Mouse (Mus musculus): ENCODE data around the gene Klc4. TPM values are rescaled to one million over a fixed set of nuclear protein-coding genes. Genes with fewer than 3 reads are reported as not detected.

The Klc4 gene
- polyA plus RNA-seq, 1 experiment = 62.8 TPM

DNA sequence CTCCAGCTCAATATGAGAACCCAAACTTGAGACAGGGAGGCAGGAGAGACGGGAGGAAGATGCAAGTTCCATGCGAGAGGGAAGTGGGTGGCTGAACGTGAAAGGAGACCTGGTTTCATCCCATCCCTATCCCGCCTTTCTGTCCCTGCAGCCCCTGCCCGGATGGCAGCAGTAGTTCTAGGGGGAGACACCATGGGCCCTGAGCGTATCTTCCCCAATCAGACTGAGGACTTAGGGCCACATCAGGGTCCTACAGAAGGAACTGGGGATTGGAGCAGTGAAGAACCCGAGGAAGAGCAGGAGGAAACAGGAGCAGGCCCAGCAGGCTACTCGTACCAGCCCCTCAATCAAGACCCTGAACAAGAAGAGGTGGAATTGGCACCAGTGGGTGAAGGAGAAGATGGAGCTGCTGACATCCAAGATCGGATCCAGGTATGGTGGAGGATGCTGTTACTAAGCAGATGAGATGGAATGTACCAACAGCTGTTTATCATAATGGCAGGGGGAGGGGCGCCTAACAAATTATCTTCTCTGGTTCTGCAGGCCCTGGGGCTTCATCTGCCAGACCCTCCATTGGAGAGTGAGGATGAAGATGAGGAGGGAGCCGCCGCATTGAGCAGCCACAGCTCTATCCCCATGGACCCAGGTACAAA lies 35.8 kb upstream of the Klc4 start:
- WGBS = 25% methylated on average over 12 of the region's 12 CpGs
- TF ChIP-seq CTCF (conservative IDR thresholded peaks at IDR 0.05; ENCODE audit: insufficient read depth, insufficient read length, low read depth, low read length) (no peak), POLR2A (IDR thresholded peaks at IDR 0.05; ENCODE audit: low read depth, low read length) (no peak)
- H3K27me3 ChIP-seq (replicated peaks; ENCODE audit: control insufficient read depth, insufficient read depth, low read length) = no peaks in the 10 kb centered on the region
- DNase-seq = no peak
- peaks cover 11% of the 10 kb centered on the region for H3K4me1 ChIP-seq (ENCODE audit: control insufficient read depth, insufficient read depth, low read length)
- H3K36me3 ChIP-seq (ENCODE audit: control insufficient read depth, insufficient read depth, low read length) = no peaks in the 10 kb centered on the region
- no peak overlapping the region for H3K27ac ChIP-seq (ENCODE audit: insufficient read depth, low read depth, low read length)
- H3K4me3 ChIP-seq (ENCODE audit: insufficient read depth, low read depth, low read length) = peak overlapping the region; percentile 68

DNA sequence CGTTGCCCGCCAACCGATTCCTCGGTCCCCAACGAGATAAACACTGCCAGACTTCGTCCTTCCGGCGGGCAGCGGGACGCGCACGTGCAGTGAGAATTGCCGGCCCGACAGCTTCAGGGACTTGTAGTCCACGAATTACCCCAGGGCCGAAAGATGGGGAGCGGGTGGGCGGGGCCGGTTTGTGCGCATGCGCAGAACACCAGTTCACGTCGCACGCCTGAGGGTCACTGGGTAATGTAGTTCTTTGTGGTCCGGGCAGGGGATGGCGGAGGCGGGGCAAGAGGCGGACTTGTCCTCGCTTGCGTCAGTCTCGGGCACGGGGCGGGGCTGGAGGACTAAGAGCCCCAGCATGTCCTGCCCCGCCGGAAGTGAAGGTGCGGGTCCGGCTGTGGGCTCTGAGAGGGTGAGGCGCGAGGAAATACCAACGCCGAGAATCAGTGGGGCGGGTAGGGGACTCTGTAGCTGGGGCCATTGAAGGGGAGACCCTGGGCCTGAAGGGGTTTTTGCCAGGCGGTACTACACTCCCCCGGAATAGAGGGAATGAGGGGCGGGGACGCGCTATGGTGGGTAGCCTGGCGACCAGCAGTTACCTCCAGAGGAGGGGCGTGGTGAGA lies 35.0 kb upstream of the Klc4 start, which contains the start of gene Klhdc3:
Gene Klhdc3, minus strand, starts transcription at position 155 of the 614 bp plus-strand sequence.
- peak within 1 kb of the TSS; percentile 79 for H3K4me3 ChIP-seq (ENCODE audit: insufficient read depth, low read depth, low read length)
- H3K4me1 ChIP-seq (ENCODE audit: control insufficient read depth, insufficient read depth, low read length) = peaks cover 11% of the 10 kb centered on the region
- H3K27ac ChIP-seq (ENCODE audit: insufficient read depth, low read depth, low read length) = peak within 1 kb of the TSS; percentile 65; the same call in 1 of the 2 replicates
- TF ChIP-seq POLR2A (IDR thresholded peaks at IDR 0.05; ENCODE audit: low read depth, low read length) (peak; percentile 19), CTCF (conservative IDR thresholded peaks at IDR 0.05; ENCODE audit: insufficient read depth, insufficient read length, low read depth, low read length) (no peak)
- no peaks in the 10 kb centered on the region for H3K27me3 ChIP-seq (replicated peaks; ENCODE audit: control insufficient read depth, insufficient read depth, low read length)
- no peaks in the 10 kb centered on the region; the same call in 1 of the 2 replicates for H3K36me3 ChIP-seq (ENCODE audit: control insufficient read depth, insufficient read depth, low read length)
- WGBS = under 1% methylated on average over 49 of the region's 49 CpGs
- peak; percentile 99 for DNase-seq

GRCm38 (mm10) chr17:46679843-46680759 lies 34.3 kb upstream of the Klc4 start:
- 1% methylated on average over 34 of the region's 34 CpGs for WGBS
- peaks cover 11% of the 10 kb centered on the region for H3K4me1 ChIP-seq (ENCODE audit: control insufficient read depth, insufficient read depth, low read length)
- H3K27ac ChIP-seq (ENCODE audit: insufficient read depth, low read depth, low read length) = peak overlapping the region; percentile 65; the same call in 1 of the 2 replicates
- H3K4me3 ChIP-seq (ENCODE audit: insufficient read depth, low read depth, low read length) = peak overlapping the region; percentile 79
- no peaks in the 10 kb centered on the region for H3K27me3 ChIP-seq (replicated peaks; ENCODE audit: control insufficient read depth, insufficient read depth, low read length)
- TF ChIP-seq POLR2A (IDR thresholded peaks at IDR 0.05; ENCODE audit: low read depth, low read length) (no peak), CTCF (conservative IDR thresholded peaks at IDR 0.05; ENCODE audit: insufficient read depth, insufficient read length, low read depth, low read length) (peak; percentile 38)
- H3K36me3 ChIP-seq (ENCODE audit: control insufficient read depth, insufficient read depth, low read length) = no peaks in the 10 kb centered on the region; the same call in 1 of the 2 replicates
- peak; percentile 44 for DNase-seq

DNA sequence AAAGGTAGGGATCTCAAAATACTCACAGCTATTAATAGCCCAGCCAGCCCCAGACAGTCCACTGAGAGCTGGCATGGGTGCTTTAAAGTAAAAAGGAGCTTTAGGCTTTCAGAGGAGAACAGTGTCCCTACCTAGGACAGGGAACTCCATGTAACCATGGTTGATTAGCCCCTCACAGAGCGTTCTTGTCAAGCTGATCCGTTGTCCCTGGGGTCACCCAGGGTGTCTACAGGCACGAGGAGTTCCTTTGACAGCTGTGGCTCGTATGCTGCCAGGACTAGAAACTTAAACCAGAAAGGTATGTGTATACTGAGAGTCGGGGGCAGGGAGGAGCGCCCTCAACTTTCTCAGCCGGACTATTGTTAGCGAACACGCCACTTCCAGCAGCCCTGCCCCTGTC lies 33.1 kb upstream of the Klc4 start:
- no peak overlapping the region for H3K4me3 ChIP-seq (ENCODE audit: insufficient read depth, low read depth, low read length)
- TF ChIP-seq CTCF (conservative IDR thresholded peaks at IDR 0.05; ENCODE audit: insufficient read depth, insufficient read length, low read depth, low read length) (no peak), POLR2A (IDR thresholded peaks at IDR 0.05; ENCODE audit: low read depth, low read length) (no peak)
- H3K27me3 ChIP-seq (replicated peaks; ENCODE audit: control insufficient read depth, insufficient read depth, low read length) = no peaks in the 10 kb centered on the region
- DNase-seq = no peak
- 35% methylated on average over 9 of the region's 9 CpGs for WGBS
- H3K27ac ChIP-seq (ENCODE audit: insufficient read depth, low read depth, low read length) = no peak overlapping the region
- H3K36me3 ChIP-seq (ENCODE audit: control insufficient read depth, insufficient read depth, low read length) = no peaks in the 10 kb centered on the region; the same call in 1 of the 2 replicates
- peaks cover 11% of the 10 kb centered on the region for H3K4me1 ChIP-seq (ENCODE audit: control insufficient read depth, insufficient read depth, low read length)

DNA sequence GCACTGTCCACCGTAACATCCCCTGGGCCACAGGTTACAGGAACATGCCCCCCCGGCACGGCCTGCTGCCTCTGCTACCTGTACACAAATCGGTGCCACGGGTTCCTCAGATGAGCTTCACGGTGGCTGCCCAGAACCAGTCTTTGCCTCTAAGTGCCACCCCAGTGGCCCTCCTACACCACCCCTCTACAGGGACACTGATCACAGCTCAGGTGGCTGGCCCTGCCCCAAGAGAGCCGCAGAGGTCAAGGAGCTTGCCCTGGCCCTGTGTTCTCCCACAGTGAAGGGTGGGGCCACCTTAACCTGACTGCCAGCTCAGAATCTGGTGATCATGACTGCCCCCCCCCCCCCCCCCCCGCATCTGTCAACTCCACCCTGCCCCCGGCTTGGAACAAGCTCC lies 32.6 kb upstream of the Klc4 start, which contains the start of gene Mea1:
Gene Mea1, plus strand, starts transcription at position 378 of the 400 bp plus-strand sequence.
- Histone ChIP-seq H3K27ac (ENCODE audit: insufficient read depth, low read depth, low read length) (no peak within 1 kb of the TSS), H3K4me3 (ENCODE audit: insufficient read depth, low read depth, low read length) (no peak within 1 kb of the TSS; the same call in 1 of the 2 replicates), H3K4me1 (ENCODE audit: control insufficient read depth, insufficient read depth, low read length) (peaks cover 14% of the 10 kb centered on the region), H3K36me3 (ENCODE audit: control insufficient read depth, insufficient read depth, low read length) (no peaks in the 10 kb centered on the region; the same call in 1 of the 2 replicates), H3K27me3 (replicated peaks; ENCODE audit: control insufficient read depth, insufficient read depth, low read length) (no peaks in the 10 kb centered on the region)
- DNase-seq = peak; percentile 49
- WGBS = 53% methylated on average over 8 of the region's 9 CpGs
- TF ChIP-seq CTCF (conservative IDR thresholded peaks at IDR 0.05; ENCODE audit: insufficient read depth, insufficient read length, low read depth, low read length) (no peak), POLR2A (IDR thresholded peaks at IDR 0.05; ENCODE audit: low read depth, low read length) (no peak)

GRCm38 (mm10) chr17:46674530-46675283 lies 28.9 kb upstream of the Klc4 start:
- Histone ChIP-seq H3K4me1 (ENCODE audit: control insufficient read depth, insufficient read depth, low read length) (peaks cover 12% of the 10 kb centered on the region; the same call in 1 of the 2 replicates), H3K27ac (ENCODE audit: insufficient read depth, low read depth, low read length) (no peak overlapping the region), H3K27me3 (replicated peaks; ENCODE audit: control insufficient read depth, insufficient read depth, low read length) (no peaks in the 10 kb centered on the region), H3K36me3 (ENCODE audit: control insufficient read depth, insufficient read depth, low read length) (no peaks in the 10 kb centered on the region; the same call in 1 of the 2 replicates), H3K4me3 (ENCODE audit: insufficient read depth, low read depth, low read length) (peak overlapping the region; percentile 14)
- 17% methylated on average over 15 of the region's 15 CpGs for WGBS
- DNase-seq = no peak
- TF ChIP-seq POLR2A (IDR thresholded peaks at IDR 0.05; ENCODE audit: low read depth, low read length) (no peak), CTCF (conservative IDR thresholded peaks at IDR 0.05; ENCODE audit: insufficient read depth, insufficient read length, low read depth, low read length) (no peak)

Measured in kidney, adult 2 months (tissue).